Mouse (Mus musculus): ENCODE data around the gene 4931414P19Rik.
A peak's percentile ranks its signal among the peaks of the same experiment; 100 is the strongest.

The 4931414P19Rik gene

DNA sequence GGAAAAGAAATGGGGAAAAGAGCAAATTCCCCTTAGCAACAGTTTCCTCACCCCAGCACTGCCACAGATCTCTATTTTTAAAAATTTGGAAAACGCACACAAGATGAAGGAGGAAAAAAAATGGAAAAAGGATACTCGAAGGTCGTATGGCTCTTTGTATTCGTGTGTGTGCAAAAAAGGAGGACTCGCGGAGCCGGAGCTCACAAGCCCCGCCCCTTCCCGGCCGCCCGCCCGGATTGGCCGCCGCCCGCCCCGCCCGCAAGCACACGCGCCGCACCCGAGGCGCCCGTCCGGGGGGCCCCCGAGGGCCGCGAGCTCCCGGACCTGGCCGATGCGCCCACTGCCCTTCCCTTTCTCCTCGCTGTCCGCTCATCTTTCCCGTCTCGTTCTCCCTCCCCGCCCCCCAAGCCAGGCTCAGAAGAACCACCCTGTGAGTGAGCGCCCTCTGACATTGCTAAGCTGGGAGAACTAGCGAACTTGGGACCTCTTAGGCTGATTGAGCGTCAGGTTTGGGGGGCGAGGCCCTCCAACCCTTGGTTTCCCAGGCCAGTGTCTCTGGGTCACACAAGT lies at the start of gene 4931414P19Rik:
4931414P19Rik (minus strand) TSS at position 242 of the 570 bp plus-strand sequence.
- peak; percentile 88 for DNase-seq (ENCODE audit: low spot score)

DNA sequence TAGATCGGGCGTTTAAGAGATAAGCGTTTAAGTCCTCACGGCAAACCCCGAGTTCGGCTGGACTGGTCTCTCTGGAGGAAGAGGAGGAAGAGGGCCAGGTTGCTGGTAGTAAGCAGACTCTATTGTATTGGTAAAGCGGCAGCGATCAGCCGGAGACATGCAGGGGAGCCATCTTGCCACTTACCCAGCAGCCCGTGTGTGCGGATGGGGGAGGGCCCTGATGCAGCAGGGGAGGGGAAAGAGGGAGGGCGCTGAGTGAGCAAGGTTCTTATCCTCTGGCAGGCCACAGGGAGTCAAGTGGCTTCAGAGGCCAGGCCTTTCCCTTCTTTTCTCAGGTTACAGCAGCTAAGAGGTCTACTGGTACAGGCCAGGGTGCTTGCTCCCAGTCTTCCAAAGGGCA lies 47.7 kb upstream of the 4931414P19Rik start:
- peak; percentile 76 for DNase-seq (ENCODE audit: low spot score)

DNA sequence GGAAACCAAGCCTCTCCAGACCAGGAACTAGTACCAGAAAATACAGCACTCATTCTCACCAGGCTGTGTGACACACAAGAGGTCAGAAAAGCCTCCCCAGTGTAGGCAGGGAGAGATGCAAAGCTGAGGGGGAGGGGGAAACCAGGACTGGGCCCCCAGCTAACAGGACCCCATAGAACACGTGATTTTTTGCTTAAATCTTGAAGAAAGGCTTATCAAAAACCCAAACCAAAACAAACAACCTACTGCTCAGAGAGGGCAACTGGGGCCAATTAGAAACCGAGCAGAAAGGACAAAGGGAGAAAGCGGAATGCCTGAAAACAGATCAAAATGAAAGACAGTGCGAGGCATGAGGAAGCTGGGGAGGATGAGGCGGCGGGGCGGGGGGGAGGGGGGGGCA lies 47.0 kb upstream of the 4931414P19Rik start:
- DNase-seq (ENCODE audit: low spot score), result no peak

DNA sequence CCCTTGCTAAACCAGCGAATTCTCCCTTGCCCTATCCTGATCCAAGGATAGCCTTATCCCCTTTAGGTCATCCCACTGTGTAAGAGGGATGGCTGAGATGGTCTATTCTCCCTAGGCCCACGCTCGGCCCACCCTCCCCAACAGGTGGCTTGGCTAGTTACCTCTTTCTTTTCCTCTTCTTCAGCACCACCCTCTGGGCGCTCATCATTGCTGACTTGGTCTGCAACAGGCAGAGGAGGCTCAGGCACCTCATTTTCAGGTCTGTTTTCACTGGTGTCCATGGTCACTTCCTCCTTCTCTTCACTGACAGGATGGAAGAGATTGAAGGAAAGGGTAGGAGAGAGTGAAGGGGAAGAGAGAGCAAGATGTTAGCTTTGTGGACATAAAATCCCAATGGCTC lies 45.8 kb upstream of the 4931414P19Rik start:
- DNase-seq (ENCODE audit: low spot score), result no peak

DNA sequence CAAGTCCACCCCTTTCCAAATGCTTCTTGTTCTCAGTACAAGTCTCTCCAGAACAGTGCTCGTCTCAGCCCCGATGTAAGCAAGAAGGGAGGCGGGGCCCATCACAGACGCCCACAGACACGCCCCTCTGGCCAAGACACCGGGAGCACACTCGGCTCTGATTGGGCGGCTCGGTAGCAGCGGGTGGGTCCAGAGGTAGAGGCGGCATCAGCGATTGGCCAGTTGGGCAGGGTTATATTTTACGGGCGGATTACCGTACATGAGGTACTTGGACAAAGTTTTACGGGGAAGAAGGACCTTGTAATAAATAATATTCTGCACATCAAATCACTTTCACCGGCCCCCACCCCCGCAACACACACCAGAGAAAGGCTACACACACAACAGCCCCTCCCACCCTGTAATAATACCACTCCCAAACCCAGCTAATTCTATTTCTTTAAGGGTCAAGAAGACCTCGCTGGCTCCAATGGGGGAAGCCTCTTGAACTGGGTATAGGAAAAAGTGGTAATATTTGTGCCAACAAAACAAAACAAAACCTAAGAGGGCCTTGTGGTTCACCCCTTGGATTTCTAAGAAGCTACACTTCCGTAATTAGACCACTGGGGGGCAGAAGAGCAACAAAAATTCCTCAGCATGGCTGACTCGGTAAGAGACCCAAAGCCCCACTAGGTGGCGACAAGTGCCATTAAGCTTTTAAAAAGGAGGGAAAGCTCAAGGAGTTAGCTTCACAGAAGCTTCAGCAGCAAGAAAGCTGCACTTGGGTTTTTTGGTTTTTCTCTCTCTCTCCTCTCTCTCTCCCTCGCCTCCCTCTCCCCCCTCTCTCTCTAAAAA lies 45.0 kb upstream of the 4931414P19Rik start:
- DNase-seq (ENCODE audit: low spot score), result peak; percentile 74

DNA sequence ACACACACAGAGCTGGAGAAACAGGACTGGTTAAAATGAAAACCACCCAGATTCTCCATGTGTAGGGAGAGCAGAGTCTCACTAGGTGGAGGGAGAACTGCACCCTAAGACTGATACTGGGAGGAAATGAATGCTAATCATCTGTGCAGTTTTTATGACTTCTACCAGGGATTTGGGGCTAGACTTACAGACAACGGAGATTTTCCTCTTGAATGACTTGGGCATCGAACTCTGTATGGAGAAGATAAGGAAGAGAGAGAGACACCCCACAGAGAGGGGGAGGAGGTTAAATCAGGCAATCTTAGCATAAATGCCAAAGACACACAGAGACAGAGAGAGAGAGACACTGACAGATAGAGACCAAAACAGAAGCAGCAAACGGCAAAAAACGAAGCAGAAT lies 42.1 kb upstream of the 4931414P19Rik start:
- DNase-seq (ENCODE audit: low spot score), result no peak

DNA sequence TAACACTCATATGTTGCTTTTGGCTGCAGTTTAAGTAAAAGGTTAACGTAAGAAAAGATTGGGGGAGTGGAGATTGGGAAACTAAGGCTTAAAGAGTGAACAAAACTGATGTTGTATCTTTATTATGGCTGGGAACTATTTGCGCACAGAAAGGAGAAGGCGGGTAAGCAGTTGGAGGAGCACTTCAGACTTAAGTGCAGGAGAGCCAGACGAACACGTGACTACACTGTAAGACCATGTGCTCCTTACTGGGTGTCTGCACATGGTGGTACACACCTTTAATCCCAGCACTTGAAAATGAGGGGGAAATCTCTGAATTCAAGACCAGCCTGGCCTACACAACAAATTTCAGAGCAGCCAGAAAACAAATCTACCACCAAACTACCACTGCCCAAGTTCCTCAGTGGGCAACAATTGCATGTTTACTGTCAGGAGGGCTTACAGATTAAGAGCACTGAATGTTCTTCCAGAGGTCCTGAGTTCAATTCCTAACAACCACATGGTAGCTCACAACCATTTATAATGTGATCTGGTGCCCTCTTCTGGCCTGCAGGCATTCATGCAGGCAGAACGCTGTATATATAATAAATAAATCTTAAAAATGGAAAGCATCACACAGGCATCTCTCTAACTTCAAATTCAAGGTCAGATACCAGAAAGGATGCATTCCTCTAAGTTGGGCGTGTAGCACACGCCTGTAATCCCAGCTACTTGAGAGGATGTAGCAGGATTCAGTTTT lies 41.3 kb upstream of the 4931414P19Rik start:
- no peak for DNase-seq (ENCODE audit: low spot score)

DNA sequence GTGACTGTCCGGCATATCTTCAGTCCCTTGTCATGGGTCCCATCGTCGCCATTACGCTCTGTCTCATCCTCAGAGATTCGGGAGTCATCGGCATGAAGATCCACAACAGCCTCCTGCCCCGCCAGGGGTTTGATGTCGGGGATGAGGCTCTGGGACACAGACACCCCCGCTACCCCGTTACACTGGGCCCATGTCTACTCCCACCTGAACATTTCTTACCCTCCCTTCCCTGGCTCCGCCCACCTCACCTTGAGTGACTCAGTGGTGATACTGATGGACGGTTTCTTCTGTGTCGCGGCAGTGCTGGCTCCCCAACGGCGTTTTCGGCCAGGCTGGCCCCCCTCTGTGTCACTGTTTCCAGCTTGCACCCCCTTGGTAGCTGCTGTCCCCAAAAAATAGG lies 40.7 kb upstream of the 4931414P19Rik start:
- no peak for DNase-seq (ENCODE audit: low spot score)

DNA sequence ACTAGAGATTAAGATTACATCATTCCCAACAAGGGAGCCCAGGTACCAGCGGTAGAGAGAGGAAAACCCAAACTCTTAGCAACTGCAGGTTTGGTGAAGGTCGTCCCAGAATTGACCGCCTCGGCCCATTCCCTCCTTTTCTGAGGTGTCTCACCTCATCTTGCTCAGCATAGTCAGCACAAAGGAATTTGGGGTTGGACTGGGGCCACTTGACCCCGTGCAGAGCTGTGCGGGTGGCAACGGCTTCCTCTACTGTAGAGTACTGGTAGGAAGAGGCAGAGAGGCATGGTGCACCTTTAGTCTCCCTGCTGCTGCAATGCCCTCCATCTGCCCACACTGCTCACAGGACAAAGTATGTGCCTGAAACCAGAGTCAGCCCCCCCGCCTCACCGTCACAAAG lies 38.5 kb upstream of the 4931414P19Rik start:
- no peak for DNase-seq (ENCODE audit: low spot score)

DNA sequence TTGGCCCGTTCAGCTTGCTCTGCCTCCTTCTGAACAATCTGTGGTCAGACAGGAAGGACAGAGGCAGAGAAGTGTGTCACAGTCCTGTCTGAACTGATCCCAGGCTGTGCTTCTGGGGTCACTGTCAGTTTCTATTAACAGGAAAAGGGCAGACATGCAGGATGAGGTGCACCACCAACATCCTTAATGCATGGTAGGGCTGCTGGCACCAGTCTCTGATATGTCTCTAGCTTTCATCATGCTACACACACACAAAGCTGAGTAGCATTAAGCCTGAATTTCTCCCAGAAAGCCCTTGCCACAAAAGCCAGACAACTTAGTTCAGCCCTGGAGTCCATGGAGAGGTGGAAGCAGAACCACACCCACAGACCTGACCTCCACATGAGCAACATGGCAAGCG lies 37.2 kb upstream of the 4931414P19Rik start:
- no peak for DNase-seq (ENCODE audit: low spot score)

DNA sequence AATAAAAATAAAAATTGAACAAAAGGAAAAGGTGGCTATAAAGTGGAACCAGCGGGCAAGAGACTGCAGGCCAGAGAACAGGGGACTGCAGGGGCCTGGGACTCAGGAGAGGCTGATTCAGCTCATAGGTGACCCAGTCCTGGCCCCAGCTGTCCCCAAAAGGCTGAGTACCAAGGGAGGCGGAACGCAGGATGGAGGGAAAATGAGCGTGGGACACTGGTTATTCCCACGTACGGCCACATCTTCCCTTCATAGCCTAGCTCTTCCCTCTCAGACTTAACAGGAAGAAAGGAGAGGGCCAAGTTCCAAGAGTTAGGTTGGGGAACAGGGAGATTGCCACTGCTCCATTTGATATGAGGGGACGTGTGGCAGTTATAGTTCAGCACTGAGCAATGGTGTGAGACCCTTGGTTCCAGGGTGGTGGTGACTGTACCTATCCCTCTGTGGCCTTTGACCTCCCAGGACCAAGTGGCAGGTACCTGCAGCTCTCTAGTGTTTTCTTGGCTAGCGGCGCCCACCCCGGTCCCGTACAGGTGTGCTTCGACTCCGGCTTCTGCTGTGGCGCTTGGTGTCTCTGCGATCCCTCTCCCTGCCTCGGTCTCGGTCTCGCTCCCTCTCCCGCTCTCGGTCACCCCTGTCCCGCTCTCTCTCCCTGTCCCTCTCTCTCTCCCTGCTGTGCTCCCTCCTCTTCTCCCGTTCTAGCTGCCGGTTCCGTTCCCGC lies 36.6 kb upstream of the 4931414P19Rik start:
- DNase-seq (ENCODE audit: low spot score), result no peak

DNA sequence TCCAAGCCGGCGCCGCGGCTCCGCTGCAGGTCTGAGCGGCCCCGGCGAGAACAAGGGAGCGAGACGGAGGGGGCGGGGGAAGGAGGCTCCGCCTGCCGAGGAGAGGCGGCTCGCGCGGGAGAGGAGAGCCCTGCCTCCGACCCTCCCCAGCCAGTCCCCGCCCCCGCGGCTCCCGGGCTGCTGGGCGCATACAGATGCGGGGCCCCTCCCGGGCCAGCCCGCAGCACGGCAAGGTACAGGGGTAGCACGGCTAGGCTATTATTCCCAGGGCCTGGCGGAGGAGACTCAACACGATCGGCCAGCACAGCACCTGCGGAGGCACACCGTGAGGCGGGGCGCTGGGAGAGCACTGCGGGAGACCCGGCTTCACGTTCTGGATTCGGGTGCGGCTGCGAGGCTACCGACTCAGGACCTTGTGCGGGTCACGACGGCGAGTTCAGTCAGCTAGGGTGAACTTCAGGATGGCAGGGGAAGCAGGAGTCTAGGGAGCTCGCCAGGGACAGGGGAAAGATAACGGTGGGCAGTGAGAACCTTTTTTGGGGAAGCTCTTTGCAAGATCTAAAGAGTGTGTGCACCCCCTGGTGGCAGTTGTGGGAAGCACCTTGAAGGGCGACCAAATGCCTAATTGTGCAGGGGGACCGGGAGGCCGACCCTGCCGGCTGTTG lies 35.6 kb upstream of the 4931414P19Rik start, which contains the start of gene Cdh24:
Cdh24 (minus strand) TSS at position 60 of the 665 bp plus-strand sequence.
- DNase-seq (ENCODE audit: low spot score), result peak; percentile 85

DNA sequence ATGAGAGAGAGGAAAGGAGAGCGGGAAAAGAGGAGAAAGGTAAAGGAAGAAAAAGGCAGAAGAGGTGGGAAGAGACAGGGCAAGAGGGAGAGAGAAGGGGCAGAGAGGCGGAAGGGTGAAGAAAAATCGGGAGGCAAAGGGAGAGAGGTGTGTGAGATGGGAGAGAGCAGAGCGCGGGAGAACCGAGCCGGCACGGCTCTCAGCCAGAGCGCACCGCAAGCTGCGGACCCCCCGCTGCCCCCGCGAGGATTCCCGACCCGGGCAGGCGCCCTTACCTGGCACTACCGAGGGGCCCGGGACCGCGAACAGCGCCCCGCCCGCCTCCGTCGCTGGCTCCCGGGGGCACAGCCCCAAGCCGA lies 35.1 kb upstream of the 4931414P19Rik start, which contains the start of gene Gm17606:
Gm17606 (plus strand) TSS at position 7 of the 359 bp plus-strand sequence.
- no peak for DNase-seq (ENCODE audit: low spot score)

DNA sequence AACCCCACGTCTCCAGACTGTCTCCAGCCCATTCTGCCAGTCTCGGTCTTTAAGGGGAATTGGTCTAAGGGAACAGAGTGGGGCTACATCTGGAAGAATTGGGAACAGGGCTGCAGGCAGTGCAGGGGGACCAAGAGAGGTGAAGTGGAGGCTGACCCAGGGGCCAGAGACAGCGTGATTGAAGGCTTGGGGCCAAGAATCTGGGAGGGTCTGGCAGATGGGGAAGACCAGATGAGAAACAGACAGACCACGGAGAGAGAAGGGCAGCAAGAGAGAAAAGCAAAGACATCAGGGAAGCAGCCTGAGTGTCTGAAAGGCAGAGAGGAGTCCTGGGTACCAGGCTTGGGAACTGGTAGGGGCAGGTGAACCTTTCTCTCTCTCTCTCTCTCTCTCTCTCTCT lies 34.3 kb upstream of the 4931414P19Rik start:
- no peak for DNase-seq (ENCODE audit: low spot score)

DNA sequence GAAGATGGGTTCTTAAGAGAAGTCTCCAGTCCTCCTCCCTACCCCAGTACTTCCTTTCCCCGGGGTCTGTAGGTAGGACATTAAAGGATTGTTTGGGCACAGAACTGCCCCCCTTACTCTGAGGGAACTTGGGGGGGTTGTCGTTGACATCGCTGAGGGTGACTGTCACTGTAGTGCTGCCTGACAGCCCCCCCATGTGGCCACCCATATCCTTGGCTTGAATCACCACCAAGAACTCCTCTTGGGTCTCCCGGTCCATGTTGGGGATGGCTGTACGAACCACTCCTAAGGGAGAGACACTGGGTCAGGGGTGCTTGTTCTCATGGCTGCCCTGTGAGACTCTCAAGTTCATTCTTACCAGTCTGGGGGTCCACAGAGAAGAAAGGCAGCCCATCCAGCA lies 32.4 kb upstream of the 4931414P19Rik start:
- no peak for DNase-seq (ENCODE audit: low spot score)

DNA sequence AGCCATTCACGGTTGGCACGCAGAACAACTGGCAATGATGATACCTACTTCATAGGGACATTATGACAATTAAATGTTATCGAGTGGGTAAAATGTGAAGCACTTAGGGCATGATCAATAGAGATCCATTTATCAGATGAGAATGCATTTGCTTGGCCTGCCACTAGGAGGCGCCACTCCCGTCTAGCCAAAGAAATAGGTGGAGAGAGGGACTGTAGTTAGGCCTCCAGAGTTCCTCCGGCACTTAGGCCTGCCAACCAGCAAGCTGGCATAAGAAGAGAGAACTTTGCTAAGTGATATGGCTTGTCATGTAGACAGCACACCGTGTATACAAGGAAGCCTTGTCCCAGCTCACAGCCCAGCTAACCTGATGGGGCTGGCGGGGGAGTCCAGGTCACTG lies 31.2 kb upstream of the 4931414P19Rik start:
- DNase-seq (ENCODE audit: low spot score), result no peak

DNA sequence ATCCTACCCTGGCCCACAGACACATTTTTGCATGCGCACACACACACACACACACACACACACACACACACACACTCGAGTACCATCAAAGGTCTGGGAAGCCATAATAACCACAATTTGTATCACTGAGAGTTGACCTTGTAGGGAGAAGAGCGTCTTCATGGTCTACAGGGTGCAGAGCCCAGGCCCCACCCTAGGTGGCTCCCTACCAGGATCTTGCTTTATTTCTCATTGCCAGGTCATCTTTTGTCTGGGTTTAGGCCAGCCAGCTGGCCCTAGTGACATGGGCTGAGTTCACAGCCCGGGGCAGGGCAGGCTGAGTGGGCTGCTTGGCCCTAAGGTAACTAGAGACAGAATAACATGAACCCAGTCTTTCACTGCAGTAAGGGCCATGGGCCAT lies 28.4 kb upstream of the 4931414P19Rik start:
- DNase-seq (ENCODE audit: low spot score), result no peak

DNA sequence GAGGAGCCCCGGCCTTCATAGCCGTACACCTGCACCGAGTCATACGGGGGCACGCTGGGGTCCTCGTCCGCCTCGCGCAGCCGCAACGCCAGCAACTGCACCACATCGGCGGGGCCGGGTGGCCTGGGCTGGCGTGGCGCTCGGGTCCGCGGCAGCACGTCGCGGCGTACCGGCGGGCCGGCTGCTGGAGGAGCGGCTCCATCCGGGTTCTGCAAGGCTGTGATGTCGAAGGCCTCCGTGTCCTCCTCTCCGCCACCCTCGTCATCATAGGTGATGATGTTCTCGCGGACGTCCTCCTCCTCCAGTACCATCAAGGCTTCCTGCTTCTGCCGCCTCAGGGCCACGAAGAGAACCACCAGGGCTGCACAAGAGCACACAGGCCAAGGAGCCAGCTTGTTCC lies 26.5 kb upstream of the 4931414P19Rik start:
- no peak for DNase-seq (ENCODE audit: low spot score)

DNA sequence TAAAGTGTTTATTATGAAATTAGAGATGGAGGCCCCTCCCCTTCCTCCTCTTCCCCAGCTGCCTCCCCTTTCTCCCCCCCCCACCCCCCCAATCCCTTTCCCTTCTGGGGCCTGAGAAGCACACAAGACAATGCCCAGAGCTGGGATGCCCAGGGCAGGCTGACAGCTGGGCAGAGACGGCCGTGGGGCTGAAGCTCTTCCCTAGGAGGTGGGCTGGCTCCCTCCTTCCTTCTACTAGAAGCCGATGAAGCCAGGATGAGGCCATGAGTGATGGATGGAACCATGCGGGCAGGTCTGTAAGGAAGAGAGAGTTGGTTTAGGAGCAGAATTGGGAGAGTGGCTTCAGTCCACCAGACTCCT lies 25.4 kb upstream of the 4931414P19Rik start:
- DNase-seq (ENCODE audit: low spot score), result no peak

DNA sequence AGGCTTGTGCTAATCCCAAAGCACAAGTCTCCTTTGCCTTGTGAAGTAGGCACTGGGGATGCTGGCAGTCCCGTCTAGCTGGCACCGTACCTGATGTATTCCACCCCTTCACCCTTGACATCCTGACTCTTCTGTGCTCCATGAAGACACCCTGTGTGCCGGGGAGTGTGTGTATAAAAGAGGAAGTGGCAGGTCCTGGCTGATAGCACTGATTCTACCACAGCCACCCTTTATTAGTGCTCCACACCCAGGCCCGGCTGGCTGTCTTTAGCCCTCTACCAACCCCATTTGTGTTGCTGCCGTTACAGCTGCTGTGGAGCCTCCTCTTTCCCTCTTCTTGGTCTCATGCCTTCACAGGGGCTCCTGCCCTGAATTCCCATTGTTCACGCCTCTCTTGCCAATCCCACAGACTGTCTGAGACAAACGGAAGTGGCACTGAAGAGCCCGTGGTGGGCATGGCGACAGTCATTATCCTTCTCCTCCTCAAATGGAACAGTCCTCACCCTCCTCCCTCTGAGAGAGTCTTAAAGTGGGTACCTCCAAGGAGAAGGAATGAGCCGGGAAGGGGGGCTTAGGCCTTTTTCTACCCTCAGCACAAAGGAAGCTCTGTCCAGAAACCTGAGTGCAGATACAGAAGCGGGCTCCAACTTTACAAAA lies 24.9 kb upstream of the 4931414P19Rik start:
- DNase-seq (ENCODE audit: low spot score), result no peak

DNA sequence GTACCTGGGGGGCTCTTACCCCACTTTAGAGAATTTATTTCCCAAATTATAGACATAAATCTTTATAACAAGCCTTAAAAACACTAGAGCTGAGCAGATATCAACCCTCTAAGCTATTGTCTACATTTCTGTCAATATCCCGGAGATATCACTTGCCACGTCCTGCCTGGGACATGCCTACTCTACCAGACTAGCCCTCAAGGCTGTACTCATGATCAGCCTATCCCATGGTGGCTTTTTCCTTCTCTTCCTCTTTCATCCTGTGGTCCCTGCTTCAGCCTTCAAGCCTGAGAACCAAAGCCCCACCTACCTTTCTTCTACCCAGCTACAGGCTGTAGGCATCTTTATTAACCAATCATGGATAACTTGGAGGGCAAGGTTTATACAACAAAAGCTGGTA lies 24.0 kb upstream of the 4931414P19Rik start:
- DNase-seq (ENCODE audit: low spot score), result no peak
